Mouse (Mus musculus) stomach, postnatal 0 days (tissue): ENCODE measurements at regions not wholly inside any gene's neighbourhood (a gene's known extent, or its start where the extent isn't known, plus 50 kb on each side); places are given as distances from the start of the nearest gene placed in this dataset.

Experiments used
- ATAC-seq: fragments of 200-750 bp; cut with Nextera tagmentation; 2 replicates; pipeline ENCODE4 v1.8.0; 2017; ENCODE audit not compliant: low FRiP score, low TSS enrichment
- DNase-seq: peaks from one replicate; pipeline ENCODE4 v3.0.0-alpha.2; 2016; ENCODE audit warnings: low spot score
- H3K27ac ChIP-seq: fragments of 300-500 bp; sonication (generic); replicated peaks from 2 replicates; pipeline ENCODE4 v1.5.1; 2014; ENCODE audit warnings: mild to moderate bottlenecking, control low read depth
- H3K27me3 ChIP-seq: fragments of 300-500 bp; sonication (generic); 2 replicates; pipeline ENCODE4 v1.6.1; 2014; ENCODE audit warnings: low read length; ENCODE audit not compliant: control insufficient read depth, insufficient read depth
- H3K36me3 ChIP-seq: fragments of 300-500 bp; sonication (generic); 2 replicates; pipeline ENCODE4 v1.6.1; 2014; ENCODE audit warnings: low read length, mixed read lengths; ENCODE audit not compliant: control insufficient read depth, insufficient read depth
- H3K4me1 ChIP-seq: fragments of 300-500 bp; sonication (generic); replicated peaks from 2 replicates; pipeline ENCODE4 v1.6.1; 2014; ENCODE audit warnings: antibody characterized with exemption; ENCODE audit not compliant: control insufficient read depth, insufficient read depth
- H3K4me2 ChIP-seq: fragments of 300-500 bp; sonication (generic); replicated peaks from 2 replicates; pipeline ENCODE4 v1.6.1; 2014; ENCODE audit warnings: low read depth, mild to moderate bottlenecking, control low read depth, moderate library complexity
- H3K4me3 ChIP-seq: fragments of 300-500 bp; sonication (generic); 2 replicates; pipeline ENCODE4 v1.5.1; 2014; ENCODE audit warnings: low read depth, low read length, control low read depth
- H3K9ac ChIP-seq: fragments of 300-500 bp; sonication (generic); 2 replicates; pipeline ENCODE4 v1.6.1; 2014; ENCODE audit warnings: mild to moderate bottlenecking, low read length, control low read depth, mixed read lengths
- H3K9me3 ChIP-seq: fragments of 300-500 bp; sonication (generic); 2 replicates; pipeline ENCODE4 v1.6.1; 2016; ENCODE audit warnings: low read length; ENCODE audit not compliant: control insufficient read depth
- CTCF ChIP-seq: IDR thresholded peaks from 2 replicates; pipeline ENCODE4 v1.5.1; 2016; ENCODE audit warnings: antibody characterized with exemption, low read depth, mild to moderate bottlenecking, moderate library complexity
- EP300 ChIP-seq: optimal IDR thresholded peaks from 2 replicates; pipeline ENCODE3; 2016; ENCODE audit warnings: antibody characterized with exemption
- WGBS: fragments of 180-500 bp; shearing (Covaris S2); extraction: QIAGEN DNeasy Blood & Tissue Kit; methylation state at CpG from one replicate; pipeline ENCODE4 v1.1.7; 2014; 5-methylcytosine and 5-hydroxymethylcytosine counted together

DNA sequence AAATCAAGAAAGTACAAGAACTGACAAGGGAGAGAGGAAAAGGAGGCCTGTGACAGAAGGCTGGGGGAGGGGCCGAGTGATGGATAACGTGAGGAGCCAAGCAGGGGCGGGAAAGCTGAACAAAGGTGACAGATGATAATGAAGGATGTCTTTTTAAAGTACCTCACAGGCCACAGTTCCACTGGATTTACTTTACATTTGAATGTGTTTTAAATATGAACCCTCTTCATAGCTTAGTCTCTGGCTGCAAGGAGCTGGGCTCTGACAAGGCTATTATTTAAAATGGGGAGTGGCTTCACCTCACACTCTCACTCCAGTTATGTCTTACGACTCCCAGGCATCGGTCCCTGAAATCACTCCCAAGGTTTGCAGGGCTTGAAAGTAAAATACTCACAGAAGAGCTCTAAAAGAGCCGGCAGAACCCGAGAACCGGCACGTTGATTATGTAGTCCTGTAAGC, 190.6 kb upstream of the Dnajc24 start:
- H3K4me3 ChIP-seq: peak overlapping the region; percentile 4; the same call in 1 of the 2 replicates
- H3K4me2 ChIP-seq: peak overlapping the region; percentile 42
- H3K27ac ChIP-seq: no peak overlapping the region
- no peak overlapping the region for H3K9ac ChIP-seq
- H3K36me3 ChIP-seq: no peaks in the 10 kb centered on the region
- H3K9me3 ChIP-seq: no peaks in the 10 kb centered on the region
- DNase-seq: no peak
- TF ChIP-seq EP300: no peak
- WGBS: 4% methylated on average over 9 of the region's 9 CpGs
- H3K27me3 ChIP-seq: no peaks in the 10 kb centered on the region; the same call in 1 of the 2 replicates
- H3K4me1 ChIP-seq: no peaks in the 10 kb centered on the region
- ATAC-seq: no peak

DNA sequence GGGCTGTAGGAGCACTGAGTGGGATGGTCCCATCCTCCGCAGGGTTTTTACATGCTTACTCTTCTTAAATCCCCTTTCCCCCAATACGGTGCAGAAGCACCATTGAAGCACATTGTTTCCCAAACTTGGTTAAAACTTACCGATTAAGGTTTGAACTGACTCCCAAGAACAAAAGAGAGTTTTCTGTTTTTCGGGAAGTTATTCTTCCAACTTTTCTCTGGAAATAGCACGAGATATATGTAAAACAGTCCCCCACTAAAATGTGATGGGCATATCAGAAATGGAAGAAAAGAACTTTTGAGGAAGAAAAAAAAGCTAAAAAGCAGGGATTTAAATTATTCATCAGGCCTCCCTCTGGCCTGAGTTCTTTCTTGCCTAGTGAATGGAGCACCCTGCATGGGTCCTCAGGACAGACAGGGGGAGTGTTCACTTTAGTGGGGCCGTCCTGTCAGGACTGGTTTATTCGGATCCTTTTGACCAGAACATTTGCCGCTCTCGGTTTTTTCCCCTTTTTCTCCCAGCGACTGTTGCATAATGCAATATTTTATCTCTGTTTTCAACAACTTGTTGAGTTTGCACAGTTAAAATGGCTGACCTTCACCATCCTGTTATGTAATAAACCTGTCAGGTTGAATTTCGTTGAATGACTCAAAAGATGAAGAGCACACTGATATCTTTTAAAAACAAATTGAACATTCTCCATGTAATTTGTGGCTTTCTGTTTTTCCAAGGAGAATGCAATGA, 187.4 kb upstream of the Dnajc24 start:
- WGBS: 51% methylated on average over 11 of the region's 11 CpGs
- no peaks in the 10 kb centered on the region for H3K36me3 ChIP-seq
- H3K27ac ChIP-seq: no peak overlapping the region
- H3K4me3 ChIP-seq: no peak overlapping the region
- no peak overlapping the region for H3K9ac ChIP-seq
- no peaks in the 10 kb centered on the region for H3K9me3 ChIP-seq
- TF ChIP-seq EP300 (no peak), CTCF (no peak)
- H3K27me3 ChIP-seq: no peaks in the 10 kb centered on the region; the same call in 1 of the 2 replicates
- no peak for DNase-seq
- H3K4me1 ChIP-seq: no peaks in the 10 kb centered on the region
- ATAC-seq: no peak
- no peak overlapping the region for H3K4me2 ChIP-seq

DNA sequence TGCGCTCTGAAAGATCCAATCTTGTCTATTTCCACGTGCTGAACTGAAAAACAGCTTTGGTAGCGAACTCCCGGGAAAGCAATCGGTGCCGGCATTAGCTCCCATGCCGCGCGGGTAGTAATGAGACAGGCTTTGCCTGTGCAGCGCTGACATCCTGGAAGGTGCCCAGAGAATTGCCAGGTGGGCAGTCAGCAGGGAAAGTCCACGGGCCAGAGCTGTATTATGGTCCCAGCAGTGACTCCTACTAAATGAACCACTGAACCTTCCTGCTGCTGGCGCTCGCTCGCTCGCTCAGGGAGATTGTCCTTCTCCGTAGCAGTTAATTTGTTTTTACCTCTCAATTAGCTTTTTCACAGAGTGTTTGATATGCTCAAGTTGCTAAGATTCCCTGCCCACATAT, 180.3 kb upstream of the Dnajc24 start:
- DNase-seq (no peak), ATAC-seq (no peak)
- Histone ChIP-seq H3K4me2 (no peak overlapping the region), H3K36me3 (no peaks in the 10 kb centered on the region), H3K4me3 (no peak overlapping the region), H3K4me1 (no peaks in the 10 kb centered on the region), H3K27ac (no peak overlapping the region), H3K9ac (no peak overlapping the region), H3K9me3 (no peaks in the 10 kb centered on the region), H3K27me3 (no peaks in the 10 kb centered on the region)
- 70% methylated on average over 16 of the region's 16 CpGs for WGBS
- no peak for TF ChIP-seq CTCF
- TF ChIP-seq EP300: no peak

DNA sequence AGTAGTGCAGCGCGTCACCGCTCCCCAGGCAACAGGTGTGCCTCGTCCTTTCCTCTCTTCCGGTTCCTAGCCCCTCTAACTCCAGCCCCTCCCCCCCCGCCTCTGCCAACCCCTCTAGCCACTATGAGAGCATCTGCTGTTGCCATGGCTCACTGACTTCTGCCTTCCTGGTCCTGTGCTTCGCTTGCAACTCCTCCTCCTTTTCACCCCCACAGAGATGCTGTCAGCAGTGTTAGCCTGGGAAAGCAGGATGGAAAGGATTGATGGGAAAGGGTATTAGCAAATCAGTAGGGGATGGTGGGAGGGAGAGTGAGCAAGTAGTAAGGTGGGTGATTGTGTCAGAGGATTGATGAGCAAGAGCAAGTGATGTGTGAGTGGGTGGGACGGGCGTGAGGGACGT, 178.7 kb upstream of the Dnajc24 start:
- Histone ChIP-seq H3K27me3 (no peaks in the 10 kb centered on the region), H3K27ac (no peak overlapping the region), H3K9me3 (no peaks in the 10 kb centered on the region), H3K4me2 (no peak overlapping the region), H3K4me3 (no peak overlapping the region), H3K36me3 (no peaks in the 10 kb centered on the region), H3K4me1 (no peaks in the 10 kb centered on the region), H3K9ac (no peak overlapping the region)
- DNase-seq: no peak
- no peak for TF ChIP-seq EP300
- no peak for TF ChIP-seq CTCF
- ATAC-seq: no peak
- 8% methylated on average over 9 of the region's 10 CpGs for whole genome bisulfite sequencing

DNA sequence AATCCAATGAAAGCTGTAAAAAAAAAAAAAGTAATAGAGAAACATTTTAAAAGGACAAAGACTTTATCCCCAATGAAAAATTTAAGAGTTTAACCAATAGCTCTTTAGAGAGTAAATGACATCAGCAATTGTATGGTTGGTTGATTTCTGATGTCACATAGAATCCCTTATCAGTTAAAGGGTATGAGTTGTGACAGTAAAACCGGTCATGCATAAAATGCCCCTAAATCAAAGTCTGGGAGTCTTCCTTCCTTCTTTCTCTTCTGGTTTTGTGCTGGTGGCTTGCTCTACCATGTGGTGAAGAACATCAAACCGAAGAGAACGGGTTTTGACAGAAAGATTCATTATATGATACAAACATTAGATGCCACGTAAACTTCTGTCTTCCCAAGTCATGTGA, 159.3 kb upstream of the Dnajc24 start:
- Histone ChIP-seq H3K4me1 (no peaks in the 10 kb centered on the region), H3K4me3 (no peak overlapping the region), H3K9me3 (no peaks in the 10 kb centered on the region), H3K36me3 (no peaks in the 10 kb centered on the region), H3K27ac (no peak overlapping the region), H3K27me3 (no peaks in the 10 kb centered on the region), H3K9ac (no peak overlapping the region), H3K4me2 (no peak overlapping the region)
- DNase-seq: no peak
- WGBS: 67% methylated on average over 4 of the region's 4 CpGs
- ATAC-seq: no peak
- TF ChIP-seq EP300 (no peak), CTCF (no peak)

DNA sequence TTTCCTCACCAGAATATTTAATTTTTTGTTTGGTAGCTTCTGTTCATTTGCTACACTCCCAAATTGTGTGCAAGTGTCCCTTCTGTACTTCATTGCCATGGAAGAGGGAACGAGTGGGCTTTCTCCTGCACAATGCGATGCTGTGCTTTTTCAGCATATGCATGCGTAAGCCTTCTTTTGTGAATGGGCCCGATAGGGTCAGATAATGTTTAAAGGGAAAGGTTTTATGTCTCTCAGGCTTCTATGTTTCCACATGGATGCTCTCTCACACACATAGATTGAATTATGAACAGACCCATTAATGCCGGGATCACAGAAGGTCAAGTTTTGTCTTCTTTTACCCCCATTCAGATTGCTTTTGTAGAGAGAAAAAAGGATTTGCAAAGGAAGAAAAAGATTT, 158.5 kb upstream of the Dnajc24 start:
- no peak for DNase-seq
- no peak overlapping the region for H3K9ac ChIP-seq
- H3K36me3 ChIP-seq: no peaks in the 10 kb centered on the region
- TF ChIP-seq EP300 (no peak), CTCF (no peak)
- H3K4me1 ChIP-seq: no peaks in the 10 kb centered on the region
- no peak overlapping the region for H3K27ac ChIP-seq
- no peak overlapping the region for H3K4me3 ChIP-seq
- H3K4me2 ChIP-seq: no peak overlapping the region
- H3K9me3 ChIP-seq: no peaks in the 10 kb centered on the region
- no peak for ATAC-seq
- WGBS: 80% methylated on average over 5 of the region's 5 CpGs
- H3K27me3 ChIP-seq: no peaks in the 10 kb centered on the region
